23 mouse cellular contexts compared by ENCODE assay signal in the genomic region with DNA sequence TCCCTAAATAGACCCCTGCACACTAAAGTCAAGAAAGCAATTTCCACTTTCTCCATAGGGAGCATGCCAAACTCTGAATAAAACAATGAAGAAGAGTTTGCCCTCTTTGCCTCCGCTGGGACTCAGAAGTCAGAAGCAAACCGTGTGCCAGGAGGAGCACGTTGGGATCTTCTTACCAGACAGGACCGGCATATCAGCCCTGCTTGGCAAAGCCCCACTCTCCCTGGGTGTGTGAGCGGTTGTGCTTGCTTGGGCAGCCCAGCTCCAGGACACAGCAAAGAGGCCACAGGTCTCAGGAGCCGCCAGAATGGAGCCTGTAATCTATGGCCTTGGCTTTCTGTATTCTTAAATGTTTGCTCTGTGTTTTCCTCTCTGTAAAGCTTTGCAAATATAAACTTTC. TPM values are rescaled to one million over a fixed set of nuclear protein-coding genes. Genes with fewer than 3 reads are reported as not detected.
A peak's percentile ranks its signal among the peaks of the same experiment; 100 is the strongest.
DNase-seq lines count a peak whose midpoint lies in the region; ATAC-seq and TF ChIP-seq lines count a peak whose summit lies in the region.
"Had no signal": no experiment of that assay in that cellular context is flagged by ENCODE, and none has a peak within 500 bp of the region (broad histone marks: within the 10 kb centered on the region; RNA-seq: fewer than 3 reads in every experiment).

No protein-coding gene starts in this region.

- no peak overlapping the region for H3K4me2 ChIP-seq in liver, embryonic 12.5 days
- H3K4me2 ChIP-seq: heart, embryonic 12.5 days; limb, embryonic 15.5 days; liver, embryonic 15.5 days; midbrain, embryonic 13.5 days; neural tube, embryonic 13.5 days had no signal

- TF ChIP-seq POLR2A in liver, adult 2 months (IDR thresholded peaks at IDR 0.05; ENCODE audit: extremely low read depth, insufficient read depth, low read length), result no peak

- TF ChIP-seq CTCF in liver, adult 2 months (IDR thresholded peaks at IDR 0.05; ENCODE audit: low read depth, low read length), result no peak

- no peak overlapping the region for H3K9ac ChIP-seq in liver, adult 2 months (ENCODE audit: low read depth, low read length)
- no peak overlapping the region for H3K9ac ChIP-seq in liver, embryonic 12.5 days
- 0 out of 2 replicates have a peak overlapping the region, but pooled peaks have one; percentile 26 for H3K9ac ChIP-seq in ES-E14 (ENCODE audit: insufficient read depth, low read depth, low read length, poor library complexity, severe bottlenecking)
- H3K9ac ChIP-seq: heart, embryonic 12.5 days; limb, embryonic 15.5 days; liver, embryonic 15.5 days; midbrain, embryonic 13.5 days; neural tube, embryonic 13.5 days had no signal

- H3K4me3 ChIP-seq in liver, adult 2 months (ENCODE audit: insufficient read depth, low read depth, low read length), result no peak overlapping the region
- H3K4me3 ChIP-seq in liver, embryonic 12.5 days, result no peak overlapping the region
- no peak overlapping the region for H3K4me3 ChIP-seq in ES-E14 (ENCODE audit: insufficient read depth in 1 of 2, low read depth in 1 of 2, low read length in 2 of 2, poor library complexity in 1 of 2, severe bottlenecking in 1 of 2)
- H3K4me3 ChIP-seq: erythroblast, embryonic 14.5 days; heart, embryonic 12.5 days; hindbrain, embryonic 10.5 days; limb, embryonic 10.5 days; limb, embryonic 15.5 days; liver, embryonic 15.5 days; midbrain, embryonic 13.5 days; neural tube, embryonic 13.5 days had no signal

- DNase-seq in gastrocnemius, postnatal 14 days, result peak; percentile 36
- no peak for DNase-seq in gastrocnemius, adult 8-10 months (ENCODE audit: low spot score in 2 of 2)
- peak; percentile 9 for DNase-seq in liver, adult 2 months (ENCODE audit: extremely low read depth, low read depth, low spot score)
- DNase-seq in ES-E14 (ENCODE audit: low read depth, low spot score), result no peak
- peak; percentile 29 for DNase-seq in skeletal muscle tissue, adult 2 months (ENCODE audit: low read depth, low spot score)
- no peak for DNase-seq in embryo, embryonic 10.5 days (ENCODE audit: low spot score)
- DNase-seq: B cell, adult 2 months; cerebellum, adult 11-12 months; cerebellum, adult 9-11 months; right cerebral cortex, postnatal 4 days; thymus, postnatal 14 days had no signal

- no peaks in the 10 kb centered on the region for H3K36me3 ChIP-seq in liver, adult 2 months (ENCODE audit: control insufficient read depth, insufficient read depth, low read length)
- no peaks in the 10 kb centered on the region for H3K36me3 ChIP-seq in liver, embryonic 12.5 days
- H3K36me3 ChIP-seq in ES-E14 (ENCODE audit: control insufficient read depth, insufficient read depth, low read length, poor library complexity, severe bottlenecking), result no peaks in the 10 kb centered on the region
- H3K36me3 ChIP-seq: heart, embryonic 12.5 days; hindbrain, embryonic 10.5 days; limb, embryonic 10.5 days; limb, embryonic 15.5 days; liver, embryonic 15.5 days; midbrain, embryonic 13.5 days; neural tube, embryonic 13.5 days had no signal

- no peak for ATAC-seq in liver, embryonic 12.5 days
- ATAC-seq: forebrain, embryonic 16.5 days; hindbrain, embryonic 16.5 days; midbrain, embryonic 13.5 days had no signal

- H3K79me2 ChIP-seq in liver, adult 2 months (ENCODE audit: control insufficient read depth, insufficient read depth, low read length), result no peaks in the 10 kb centered on the region

- intact Hi-C loops in gastrocnemius, postnatal 14 days (cut with DNase I; ENCODE audit: low total_unique reads), result loop anchor here (5.0 to 10.0 kb wide), 2 partner anchors 324 to 442 kb away; no protein-coding TSS in a partner anchor

- in situ Hi-C loops in ES-E14 (cut with MboI; ENCODE audit: low sequenced_read_pairs in 2 of 2, unreplicated experiment in 2 of 2), result loop anchor here in 1 of 2 experiments (25.0 kb wide), 1 partner anchor 442 kb away; the partner anchor contains the start of gene Bdh2

- H3K9me3 ChIP-seq in liver, embryonic 12.5 days (replicated peaks), result no peaks in the 10 kb centered on the region
- no peaks in the 10 kb centered on the region for H3K9me3 ChIP-seq in ES-E14 (ENCODE audit: control insufficient read depth, insufficient read depth, low read depth, low read length)
- H3K9me3 ChIP-seq: heart, embryonic 12.5 days; hindbrain, embryonic 10.5 days; limb, embryonic 10.5 days; limb, embryonic 15.5 days; liver, embryonic 15.5 days; midbrain, embryonic 13.5 days; neural tube, embryonic 13.5 days had no signal

- no peak overlapping the region for H3K27ac ChIP-seq in liver, adult 2 months (replicated peaks; ENCODE audit: insufficient read depth, low read depth, low read length)
- no peak overlapping the region for H3K27ac ChIP-seq in liver, embryonic 12.5 days
- no peak overlapping the region for H3K27ac ChIP-seq in ES-E14 (ENCODE audit: insufficient read depth, low read depth, low read length, poor library complexity, severe bottlenecking)
- H3K27ac ChIP-seq: hindbrain, embryonic 10.5 days; limb, embryonic 10.5 days; limb, embryonic 15.5 days; liver, embryonic 15.5 days; macrophage; midbrain, embryonic 13.5 days; neural tube, embryonic 13.5 days had no signal

- no peaks in the 10 kb centered on the region; the same call in 1 of the 2 replicates for H3K4me1 ChIP-seq in liver, adult 2 months (ENCODE audit: control insufficient read depth, insufficient read depth, low read length)
- peaks cover 24% of the 10 kb centered on the region for H3K4me1 ChIP-seq in liver, embryonic 12.5 days
- peaks cover 0 to 6% of the 10 kb centered on the region in 2 experiments; a peak in 1 of 4 replicates for H3K4me1 ChIP-seq in ES-E14 (ENCODE audit: control insufficient read depth in 2 of 2, insufficient read depth in 2 of 2, low read length in 2 of 2, poor library complexity in 1 of 2)
- H3K4me1 ChIP-seq: limb, embryonic 10.5 days; limb, embryonic 15.5 days had no signal

- WGBS in liver, adult 2 months, result 56% methylated on average over 6 of the region's 6 CpGs
- WGBS in liver, embryonic 12.5 days (ENCODE audit: insufficient replicate concordance), result 63% methylated on average over 6 of the region's 6 CpGs

- no peaks in the 10 kb centered on the region for H3K27me3 ChIP-seq in liver, adult 2 months (ENCODE audit: control insufficient read depth, insufficient read depth, low read length)
- no peaks in the 10 kb centered on the region for H3K27me3 ChIP-seq in liver, embryonic 12.5 days (replicated peaks)
- H3K27me3 ChIP-seq: heart, embryonic 12.5 days; limb, embryonic 15.5 days; liver, embryonic 15.5 days; midbrain, embryonic 13.5 days; neural tube, embryonic 13.5 days had no signal

TF ChIP-seq in ES-E14, 5 proteins besides CTCF, POLR2A, EP300 and RAD21:
- TF ChIP-seq ZC3H11A (IDR thresholded peaks at IDR 0.05; ENCODE audit: borderline replicate concordance, low read depth, low read length) (no peak), ZNF384 (IDR thresholded peaks at IDR 0.05; ENCODE audit: low read depth, low read length) (no peak), CHD2 (IDR thresholded peaks at IDR 0.05; ENCODE audit: low read depth, low read length) (no peak), HCFC1 (IDR thresholded peaks at IDR 0.05; ENCODE audit: borderline replicate concordance, insufficient read depth, low read length) (no peak), MAFK (IDR thresholded peaks at IDR 0.05; ENCODE audit: insufficient read depth, low read depth, low read length) (no peak)
TF ChIP-seq in ES-E14: peak in this region for 0.

RNA-seq across cellular contexts. Expression of gene Nfkb1, which starts 37.6 kb away (rescaled TPM):
- total RNA-seq in gastrocnemius, postnatal 14 days (2021), result 10 to 100 TPM; 20.2 to 20.5 TPM
- 10 to 100 TPM; 17.2 to 21.6 (median 19.0) TPM for total RNA-seq in gastrocnemius, adult 8-10 months (2022)
- total RNA-seq in liver, adult 2 months (2014; rRNA removed), result 19.5 and 24.8 TPM in 2 replicates
- 21.2 and 24.5 TPM in 2 replicates for polyA plus RNA-seq in liver, adult 2 months (2012; rRNA removed)
- polyA plus RNA-seq in liver, embryonic 12.5 days (2016; fragmentation: Nextera tagmentation; extraction: Ambion mirVana), result 18.0 and 18.4 TPM in 2 replicates
- 35.0 and 46.4 TPM in 2 replicates for total RNA-seq in ES-E14 (2012; rRNA removed)

Comparison
In these comparisons a context has a peak if more than half of its experiments do, and no peak if none do; other contexts are left out.
1. DNase-seq: peak in gastrocnemius, postnatal 14 days (single experiment), liver, adult 2 months (single experiment) and skeletal muscle tissue, adult 2 months (single experiment); none in gastrocnemius, adult 8-10 months (0 of 2), ES-E14 (single experiment) and embryo, embryonic 10.5 days (single experiment).